12 mouse cellular contexts compared by ENCODE assay signal in the genomic region with DNA sequence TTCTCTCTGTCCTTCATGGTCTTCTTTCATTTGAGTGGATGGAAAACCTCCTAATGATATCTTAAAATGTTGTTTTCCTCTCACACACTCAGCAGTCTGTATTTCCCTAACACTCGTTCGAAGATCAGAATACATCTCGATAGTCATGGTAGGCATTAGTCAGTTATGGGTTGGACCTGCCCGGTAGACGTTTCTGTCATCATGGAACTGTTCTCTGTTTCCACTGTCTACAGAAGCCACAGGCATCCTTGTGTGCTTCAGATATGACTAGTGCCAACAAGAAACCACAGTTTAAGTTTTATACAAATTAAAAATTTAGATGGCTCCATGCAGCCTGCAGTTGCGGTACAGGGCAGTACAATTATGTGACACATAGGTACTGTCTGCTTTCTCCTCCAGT. TPM values are rescaled to one million over a fixed set of nuclear protein-coding genes. Genes with fewer than 3 reads are reported as not detected.
"Had no signal": no experiment of that assay in that cellular context is flagged by ENCODE, and none has a peak within 500 bp of the region (broad histone marks: within the 10 kb centered on the region; RNA-seq: fewer than 3 reads in every experiment).

No protein-coding gene starts in this region.

- DNase-seq: kidney, postnatal 10 days; layer of hippocampus, postnatal 36 days; liver, embryonic 13.5 days; lung, adult 2 months; lung, postnatal 14 days; right cerebral cortex, postnatal 14 days; spleen, adult 18-20 months; thymus, postnatal 25 days had no signal

- ATAC-seq: midbrain, embryonic 13.5 days; midbrain, embryonic 16.5 days had no signal

RNA-seq across cellular contexts. Expression of a gene that starts 54.8 kb away (rescaled TPM):
- total RNA-seq: megakaryocyte, adult 5-6 weeks had no signal
- polyA plus RNA-seq: macrophage had no signal
